Mouse (Mus musculus) retina, adult 2 months (tissue): Measurements from ENCODE around the gene Rsrp1.

Source experiments
- DNase-seq: peaks from one replicate; pipeline ENCODE4 v3.0.0-alpha.2; 2012; ENCODE audit warnings: low read depth, low spot score

The Rsrp1 gene

DNA sequence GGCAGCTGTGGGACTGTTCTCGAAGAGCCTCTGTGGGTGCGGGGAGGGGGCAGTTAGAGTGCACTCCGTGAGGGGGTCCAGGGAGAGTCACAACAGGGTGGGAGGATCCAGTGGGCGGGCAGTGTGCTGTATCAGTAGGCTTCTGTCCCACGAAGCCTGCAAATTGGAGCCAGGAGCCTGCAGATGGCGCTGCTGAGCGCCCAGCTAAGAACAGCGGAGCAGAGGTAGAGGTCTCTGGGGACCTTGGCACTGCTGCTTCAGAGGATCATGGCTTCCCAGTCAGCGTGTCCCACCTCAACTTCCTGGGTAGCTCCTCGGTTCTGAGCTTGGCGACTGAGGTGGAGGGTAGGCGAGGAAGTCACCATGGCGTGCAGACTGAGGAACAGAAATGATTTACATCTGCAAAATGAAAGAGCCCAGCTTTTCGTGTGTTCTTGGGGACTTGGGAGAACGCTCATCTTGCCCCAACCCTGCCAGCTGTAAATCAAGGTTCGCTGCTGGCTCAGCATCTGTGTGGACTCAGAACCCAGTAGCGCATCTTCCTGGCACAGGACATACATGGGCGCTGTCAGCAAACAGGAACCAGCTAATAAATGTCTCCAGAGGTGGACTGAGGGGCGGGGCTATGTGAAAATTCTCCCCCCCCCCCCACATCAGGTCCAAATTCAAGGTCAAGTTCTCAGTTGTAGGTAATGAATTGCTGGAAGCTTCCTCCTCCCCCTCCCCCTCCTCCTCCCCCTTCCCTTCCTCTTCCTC, 39.8 kb downstream of the Rsrp1 start:
- DNase-seq: no peak

GRCm38 (mm10) chr4:134967887-134968604, 44.7 kb downstream of the Rsrp1 start:
- DNase-seq: no peak

- no peak for DNase-seq
Measured at GRCm38 (mm10) chr4:134968605-134968976, 45.2 kb downstream of the Rsrp1 start.

DNA sequence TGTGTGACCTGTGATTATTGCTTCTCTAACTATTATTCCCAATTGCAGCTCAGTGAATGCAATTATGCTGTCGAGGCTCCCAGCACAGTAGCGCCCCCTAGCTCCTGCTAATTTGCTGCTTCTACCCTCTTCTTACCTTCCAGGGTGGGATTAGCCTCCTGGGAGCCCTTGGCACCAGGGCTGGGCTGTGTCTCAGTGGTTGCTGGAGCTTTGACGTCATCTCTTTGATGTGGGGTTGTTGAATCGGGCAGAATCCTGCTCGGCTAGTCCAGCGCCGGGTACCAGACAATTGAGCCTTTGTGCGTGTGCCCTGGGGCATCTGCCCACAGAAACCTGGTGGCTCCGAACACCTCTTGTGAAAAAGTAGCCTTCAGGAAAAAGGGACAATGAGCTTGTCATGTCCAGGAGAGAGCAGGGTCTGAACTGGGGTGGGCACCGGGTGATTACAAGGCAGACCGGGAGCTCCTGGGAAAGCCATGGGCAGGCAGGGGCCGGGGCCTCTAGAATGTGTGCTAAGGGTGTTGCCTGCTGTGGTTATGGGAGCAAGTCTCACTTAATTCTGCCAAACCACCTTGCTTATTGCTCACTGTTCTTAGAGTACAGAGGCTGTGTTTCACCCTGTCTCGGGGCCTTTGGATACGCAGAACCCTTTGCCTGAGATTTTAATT, 52.0 kb downstream of the Rsrp1 start:
- DNase-seq: no peak

DNA sequence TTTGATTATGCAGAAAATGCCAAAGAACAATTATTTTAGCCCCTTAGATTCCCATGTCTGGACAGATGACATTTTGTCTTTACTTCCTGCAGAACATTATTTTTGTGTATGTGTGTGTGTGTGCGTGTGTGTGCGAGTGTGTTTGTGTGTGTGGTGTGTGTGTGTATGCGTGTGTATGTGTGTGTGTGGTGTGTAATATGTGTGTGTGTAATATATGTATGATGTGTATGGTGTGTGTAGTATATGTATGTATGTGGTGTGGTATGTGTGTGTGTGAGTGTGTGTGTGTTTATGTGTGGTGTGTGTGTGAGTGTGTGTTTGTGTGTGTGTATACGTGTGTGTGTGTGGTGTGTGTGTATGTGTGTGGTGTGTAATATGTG, 52.5 kb downstream of the Rsrp1 start:
- no peak for DNase-seq
